Mouse (Mus musculus) forebrain, embryonic 11.5 days (tissue): ENCODE data around the gene Cblb. TPM values are rescaled to one million over a fixed set of nuclear protein-coding genes. Genes with fewer than 3 reads are reported as not detected.
A peak's percentile ranks its signal among the peaks of the same experiment; 100 is the strongest.

Experiments
- ATAC-seq: fragments of 200-750 bp; cut with Nextera tagmentation; replicated peaks from 2 replicates; pipeline ENCODE4 v1.8.0; 2017; ENCODE audit warnings: moderate TSS enrichment; ENCODE audit not compliant: low FRiP score
- DNase-seq: peaks from one replicate; pipeline ENCODE4 v3.0.0-alpha.2; 2017; ENCODE audit warnings: low spot score
- H3K27ac ChIP-seq: fragments of 300-500 bp; sonication (generic); 2 replicates; pipeline ENCODE4 v1.5.1; 2014; ENCODE audit warnings: low read depth, low read length
- H3K27me3 ChIP-seq: fragments of 300-500 bp; sonication (generic); 2 replicates; pipeline ENCODE4 v1.6.1; 2014; ENCODE audit warnings: mild to moderate bottlenecking, low read length, mixed read lengths; ENCODE audit not compliant: control insufficient read depth, insufficient read depth
- H3K36me3 ChIP-seq: fragments of 300-500 bp; sonication (generic); 2 replicates; pipeline ENCODE4 v1.6.1; 2014; ENCODE audit warnings: mild to moderate bottlenecking, low read length, moderate library complexity, mixed read lengths; ENCODE audit not compliant: control insufficient read depth, insufficient read depth
- H3K4me1 ChIP-seq: fragments of 300-500 bp; sonication (generic); replicated peaks from 2 replicates; pipeline ENCODE4 v1.6.1; 2014; ENCODE audit warnings: low read length, mixed read lengths; ENCODE audit not compliant: control insufficient read depth, insufficient read depth
- H3K4me2 ChIP-seq: fragments of 300-500 bp; sonication (generic); 2 replicates; pipeline ENCODE4 v1.6.1; 2014; ENCODE audit warnings: low read depth, mild to moderate bottlenecking, low read length, moderate library complexity, mixed read lengths; ENCODE audit not compliant: severe bottlenecking
- H3K4me3 ChIP-seq: fragments of 300-500 bp; sonication (generic); 2 replicates; pipeline ENCODE4 v1.5.1; 2014; ENCODE audit warnings: low read depth, low read length
- H3K9ac ChIP-seq: fragments of 300-500 bp; sonication (generic); 2 replicates; pipeline ENCODE4 v1.6.1; 2014; ENCODE audit warnings: low read length
- H3K9me3 ChIP-seq: fragments of 300-500 bp; sonication (generic); 2 replicates; pipeline ENCODE4 v1.6.1; 2016; ENCODE audit warnings: low read length, mixed read lengths; ENCODE audit not compliant: control insufficient read depth
- WGBS: fragments of 180-500 bp; shearing (Covaris S2); extraction: QIAGEN DNeasy Blood & Tissue Kit; methylation state at CpG from one replicate; pipeline ENCODE4 v1.1.7; 2014; 5-methylcytosine and 5-hydroxymethylcytosine counted together
- polyA plus RNA-seq: library from polyadenylated mRNA; unstranded; fragments of >200 nt; fragmentation: Nextera tagmentation; extraction: Ambion mirVana; gene quantifications from 2 replicates; pipeline ENCODE4 v1.2.1, GENCODE M21; 2014

Gene Cblb
- 41.9 and 42.9 TPM in 2 replicates for polyA plus RNA-seq

GRCm38 (mm10) chr16:52031091-52031689 lies at the start of gene Cblb:
Gene Cblb, plus strand, starts transcription at chr16:52031225.
- ATAC-seq (peak; percentile 100), DNase-seq (peak; percentile 97)
- peak within 1 kb of the TSS; percentile 90 for H3K4me3 ChIP-seq
- H3K9me3 ChIP-seq, result no peaks in the 10 kb centered on the region
- peak within 1 kb of the TSS; percentile 93 for H3K27ac ChIP-seq
- no peaks in the 10 kb centered on the region for H3K27me3 ChIP-seq
- WGBS, result under 1% methylated on average over 37 of the region's 38 CpGs
- peak within 1 kb of the TSS; percentile 94 for H3K9ac ChIP-seq
- peak within 1 kb of the TSS; percentile 70 for H3K4me2 ChIP-seq
- no peaks in the 10 kb centered on the region; the same call in 1 of the 2 replicates for H3K36me3 ChIP-seq
- H3K4me1 ChIP-seq, result no peaks in the 10 kb centered on the region; the same call in 1 of the 2 replicates

DNA sequence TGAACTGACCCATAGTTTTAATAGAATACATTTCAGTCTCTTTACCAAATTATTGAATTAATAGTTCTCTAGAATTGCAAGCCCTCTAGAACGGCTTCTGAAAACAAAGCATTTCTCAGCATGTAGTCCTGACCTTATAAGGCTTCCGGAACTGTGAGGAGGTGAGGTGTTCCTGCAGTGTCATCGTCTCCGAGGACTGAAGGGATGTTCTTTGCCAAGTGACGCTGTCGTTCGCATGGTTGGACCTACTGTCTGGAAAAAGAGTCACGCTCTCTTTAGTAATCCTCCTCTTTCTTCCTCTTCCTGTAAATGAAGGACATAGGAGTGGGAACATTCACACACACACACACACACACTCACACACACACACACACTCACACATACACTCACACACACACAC lies 45.6 kb upstream of the Cblb start:
- H3K4me3 ChIP-seq, result no peak overlapping the region

GRCm38 (mm10) chr16:51986207-51986606 lies 44.8 kb upstream of the Cblb start:
- H3K36me3 ChIP-seq, result no peaks in the 10 kb centered on the region
- no peaks in the 10 kb centered on the region for H3K27me3 ChIP-seq
- H3K4me3 ChIP-seq, result no peak overlapping the region
- no peak overlapping the region for H3K27ac ChIP-seq
- no peaks in the 10 kb centered on the region for H3K4me1 ChIP-seq
- WGBS, result 77% methylated on average over 3 of the region's 3 CpGs
- DNase-seq, result no peak
- no peak for ATAC-seq
- H3K4me2 ChIP-seq, result no peak overlapping the region
- H3K9me3 ChIP-seq, result no peaks in the 10 kb centered on the region
- no peak overlapping the region for H3K9ac ChIP-seq

More for the DNA sequence above, 45.6 kb upstream of the Cblb start:
- no peaks in the 10 kb centered on the region for H3K9me3 ChIP-seq
- no peak overlapping the region for H3K27ac ChIP-seq
- H3K27me3 ChIP-seq, result no peaks in the 10 kb centered on the region
- 60% methylated on average over 8 of the region's 8 CpGs for WGBS
- ATAC-seq, result no peak
- no peak overlapping the region for H3K4me2 ChIP-seq
- H3K4me1 ChIP-seq, result no peaks in the 10 kb centered on the region
- no peaks in the 10 kb centered on the region for H3K36me3 ChIP-seq
- DNase-seq, result no peak
- H3K9ac ChIP-seq, result no peak overlapping the region

DNA sequence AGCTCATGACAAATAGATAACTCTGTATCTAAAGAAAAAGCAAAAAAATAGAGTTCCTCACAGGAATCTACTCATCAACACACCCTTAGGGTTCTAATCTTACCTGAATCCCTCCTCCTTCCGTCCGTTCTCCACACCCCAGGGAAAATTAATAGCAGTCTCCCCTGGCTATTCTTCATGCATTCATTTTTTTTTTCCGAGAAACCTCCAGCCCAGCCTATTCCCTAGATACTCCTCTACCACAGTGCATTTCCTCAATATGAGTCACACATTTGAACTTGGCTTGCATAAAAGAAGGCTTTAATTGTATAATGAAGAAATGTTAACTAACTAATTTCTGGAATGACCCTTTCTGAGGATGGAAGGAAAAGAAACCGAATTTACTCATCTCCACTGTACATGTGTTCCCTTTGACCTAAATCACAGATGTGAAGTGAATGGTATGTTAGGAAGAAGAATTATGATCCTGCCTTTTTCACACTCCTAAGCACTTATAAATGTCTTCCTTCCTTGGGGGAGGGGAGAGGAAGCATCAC lies 43.9 kb upstream of the Cblb start:
- Histone ChIP-seq H3K36me3 (no peaks in the 10 kb centered on the region), H3K4me1 (no peaks in the 10 kb centered on the region), H3K27ac (no peak overlapping the region), H3K4me2 (no peak overlapping the region), H3K4me3 (no peak overlapping the region), H3K27me3 (no peaks in the 10 kb centered on the region), H3K9me3 (no peaks in the 10 kb centered on the region), H3K9ac (no peak overlapping the region)
- ATAC-seq (no peak), DNase-seq (no peak)
- 86% methylated on average over 4 of the region's 4 CpGs for WGBS

- ATAC-seq, result no peak
- no peak for DNase-seq
- Histone ChIP-seq H3K4me2 (no peak overlapping the region), H3K27ac (no peak overlapping the region), H3K27me3 (no peaks in the 10 kb centered on the region), H3K9me3 (no peaks in the 10 kb centered on the region), H3K4me1 (no peaks in the 10 kb centered on the region), H3K4me3 (no peak overlapping the region), H3K9ac (no peak overlapping the region), H3K36me3 (no peaks in the 10 kb centered on the region)
Measured at GRCm38 (mm10) chr16:51988027-51988426, 43.0 kb upstream of the Cblb start.

DNA sequence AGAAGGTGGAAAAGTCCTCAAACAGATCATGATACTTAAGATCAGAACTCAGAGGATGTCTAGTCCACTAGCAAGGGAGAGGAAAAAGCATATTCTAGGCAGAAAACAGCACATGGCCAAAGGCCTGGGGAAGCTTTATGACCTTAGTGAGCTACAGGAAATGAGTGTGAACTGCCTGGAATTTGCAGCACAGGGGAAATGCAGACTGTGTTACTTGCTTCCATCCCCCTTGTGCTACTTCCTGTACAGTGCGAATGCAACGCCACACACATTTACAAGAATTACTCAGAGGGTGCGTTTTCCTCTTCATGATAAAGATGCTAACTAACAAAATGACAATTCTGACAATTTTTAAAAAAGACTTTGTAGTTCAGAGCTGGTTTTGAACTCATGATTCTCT lies 41.8 kb upstream of the Cblb start:
- no peaks in the 10 kb centered on the region for H3K4me1 ChIP-seq
- WGBS, result 78% methylated on average over 3 of the region's 3 CpGs
- H3K36me3 ChIP-seq, result no peaks in the 10 kb centered on the region
- H3K4me3 ChIP-seq, result no peak overlapping the region
- DNase-seq (no peak), ATAC-seq (no peak)
- no peak overlapping the region for H3K27ac ChIP-seq
- no peaks in the 10 kb centered on the region for H3K9me3 ChIP-seq
- H3K4me2 ChIP-seq, result no peak overlapping the region
- no peaks in the 10 kb centered on the region for H3K27me3 ChIP-seq
- H3K9ac ChIP-seq, result no peak overlapping the region

- Histone ChIP-seq H3K4me1 (no peaks in the 10 kb centered on the region), H3K9me3 (no peaks in the 10 kb centered on the region), H3K9ac (no peak overlapping the region), H3K4me2 (no peak overlapping the region), H3K27me3 (no peaks in the 10 kb centered on the region), H3K4me3 (no peak overlapping the region), H3K27ac (no peak overlapping the region), H3K36me3 (no peaks in the 10 kb centered on the region)
- DNase-seq (no peak), ATAC-seq (no peak)
- WGBS, result 93% methylated on average over 3 of the region's 3 CpGs
Measured at GRCm38 (mm10) chr16:52000043-52000442, 31.0 kb upstream of the Cblb start.

- Histone ChIP-seq H3K9me3 (no peaks in the 10 kb centered on the region), H3K4me1 (no peaks in the 10 kb centered on the region), H3K4me2 (no peak overlapping the region), H3K27me3 (no peaks in the 10 kb centered on the region), H3K9ac (no peak overlapping the region), H3K4me3 (no peak overlapping the region), H3K36me3 (no peaks in the 10 kb centered on the region), H3K27ac (no peak overlapping the region)
- DNase-seq, result no peak
- ATAC-seq, result no peak
Measured at GRCm38 (mm10) chr16:52000801-52001200, 30.2 kb upstream of the Cblb start.

GRCm38 (mm10) chr16:52007006-52007405 lies 24.0 kb upstream of the Cblb start:
- 78% methylated on average over 3 of the region's 3 CpGs for WGBS
- Histone ChIP-seq H3K4me2 (no peak overlapping the region), H3K9me3 (no peaks in the 10 kb centered on the region), H3K9ac (no peak overlapping the region), H3K27ac (no peak overlapping the region), H3K36me3 (no peaks in the 10 kb centered on the region), H3K4me3 (no peak overlapping the region), H3K27me3 (no peaks in the 10 kb centered on the region), H3K4me1 (no peaks in the 10 kb centered on the region)
- DNase-seq (no peak), ATAC-seq (no peak)
